In genomic region chr2:35651297-35651731, GRCm38 (mm10) we compare ENCODE assay signal across 9 mouse cellular contexts.
A peak's percentile ranks its signal among the peaks of the same experiment; 100 is the strongest.
DNase-seq lines count a peak whose midpoint lies in the region; ATAC-seq and TF ChIP-seq lines count a peak whose summit lies in the region.
"Had no signal": no experiment of that assay in that cellular context is flagged by ENCODE, and none has a peak within 500 bp of the region (broad histone marks: within the 10 kb centered on the region; RNA-seq: fewer than 3 reads in every experiment).

No protein-coding gene starts in this region.

- no peak overlapping the region for H3K27ac ChIP-seq in neural tube, embryonic 15.5 days (replicated peaks)
- H3K27ac ChIP-seq in cortical plate, adult 2 months (ENCODE audit: insufficient read depth, low read length) = no peak overlapping the region
- no peak overlapping the region for H3K27ac ChIP-seq in hindbrain, embryonic 16.5 days (ENCODE audit: low read depth, low read length)
- H3K27ac ChIP-seq: liver, embryonic 15.5 days had no signal

- 47% methylated on average over 6 of the region's 6 CpGs for WGBS in neural tube, embryonic 15.5 days
- WGBS in hindbrain, embryonic 16.5 days = 49% methylated on average over 6 of the region's 6 CpGs

- TF ChIP-seq POLR2A in cortical plate, adult 2 months (IDR thresholded peaks at IDR 0.05; ENCODE audit: extremely low read depth, insufficient read depth, low read length) = no peak

- peaks cover 7% of the 10 kb centered on the region; the same call in 1 of the 2 replicates for H3K4me1 ChIP-seq in neural tube, embryonic 15.5 days
- H3K4me1 ChIP-seq in cortical plate, adult 2 months (ENCODE audit: control insufficient read depth, insufficient read depth, low read length) = peaks cover 6% of the 10 kb centered on the region
- no peaks in the 10 kb centered on the region for H3K4me1 ChIP-seq in hindbrain, embryonic 16.5 days (ENCODE audit: control insufficient read depth, insufficient read depth, low read depth, low read length)

- no peak overlapping the region for H3K9ac ChIP-seq in neural tube, embryonic 15.5 days (replicated peaks)
- 0 out of 2 replicates have a peak overlapping the region, but pooled peaks have one; percentile 25 for H3K9ac ChIP-seq in hindbrain, embryonic 16.5 days (ENCODE audit: low read depth, low read length)
- H3K9ac ChIP-seq: liver, embryonic 15.5 days had no signal

- H3K27me3 ChIP-seq in neural tube, embryonic 15.5 days (replicated peaks) = no peaks in the 10 kb centered on the region
- no peaks in the 10 kb centered on the region for H3K27me3 ChIP-seq in hindbrain, embryonic 16.5 days (replicated peaks; ENCODE audit: control insufficient read depth, insufficient read depth, low read length)
- H3K27me3 ChIP-seq: liver, embryonic 15.5 days had no signal

- H3K36me3 ChIP-seq in neural tube, embryonic 15.5 days = no peaks in the 10 kb centered on the region
- no peaks in the 10 kb centered on the region for H3K36me3 ChIP-seq in hindbrain, embryonic 16.5 days (ENCODE audit: control insufficient read depth, insufficient read depth, low read length)
- H3K36me3 ChIP-seq: liver, embryonic 15.5 days had no signal

- no peak overlapping the region for H3K4me2 ChIP-seq in neural tube, embryonic 15.5 days
- no peak overlapping the region for H3K4me2 ChIP-seq in hindbrain, embryonic 16.5 days (ENCODE audit: low read length)
- H3K4me2 ChIP-seq: liver, embryonic 15.5 days had no signal

- TF ChIP-seq CTCF in cortical plate, adult 2 months (IDR thresholded peaks at IDR 0.05; ENCODE audit: extremely low read depth, insufficient read depth, low read length) = peak; percentile 46

- no peak for ATAC-seq in neural tube, embryonic 15.5 days (ENCODE audit: low FRiP score)
- no peak for ATAC-seq in hindbrain, embryonic 16.5 days

- no peaks in the 10 kb centered on the region for H3K9me3 ChIP-seq in neural tube, embryonic 15.5 days (replicated peaks)
- H3K9me3 ChIP-seq in hindbrain, embryonic 16.5 days (ENCODE audit: control insufficient read depth, low read length) = no peaks in the 10 kb centered on the region
- H3K9me3 ChIP-seq: liver, embryonic 15.5 days had no signal

- peak; percentile 70 for DNase-seq in adrenal gland, postnatal 10 days
- DNase-seq in adrenal gland, adult 18-20 months (ENCODE audit: low spot score in 2 of 2) = no peak
- DNase-seq in neural tube, embryonic 10.5 days (ENCODE audit: extremely low spot score, low spot score) = peak; percentile 26
- peak; percentile 64 for DNase-seq in lung, postnatal 14 days
- no peak for DNase-seq in spleen, adult 18-20 months

- H3K4me3 ChIP-seq in neural tube, embryonic 15.5 days (replicated peaks) = no peak overlapping the region
- no peak overlapping the region for H3K4me3 ChIP-seq in cortical plate, adult 2 months (ENCODE audit: insufficient read depth, low read length)
- H3K4me3 ChIP-seq in hindbrain, embryonic 16.5 days (ENCODE audit: low read length) = no peak overlapping the region
- H3K4me3 ChIP-seq: liver, embryonic 15.5 days had no signal

Comparison
In these comparisons a context has a peak if more than half of its experiments do, and no peak if none do; other contexts are left out.
1. DNase-seq: peak in adrenal gland, postnatal 10 days (single experiment), neural tube, embryonic 10.5 days (single experiment) and lung, postnatal 14 days (single experiment); none in adrenal gland, adult 18-20 months (0 of 2) and spleen, adult 18-20 months (0 of 2).